Mouse (Mus musculus) neutrophil, adult 5-6 weeks (primary cell): ENCODE measurements around the gene Rcor1. TPM values are rescaled to one million over a fixed set of nuclear protein-coding genes. Genes with fewer than 3 reads are reported as not detected.

ENCODE experiments used
- ATAC-seq: fragments of 151-379, 151-347 bp; 2 replicates; pipeline ENCODE4 v1.8.0; 2017; ENCODE audit warnings: mild to moderate bottlenecking, moderate TSS enrichment; ENCODE audit not compliant: insufficient number of reproducible peaks, poor library complexity, low FRiP score, severe bottlenecking; ENCODE audit errors: extremely low read depth
- total RNA-seq: library from RNA; stranded (forward); fragments of 200-1000 nt; gene quantifications from 2 replicates; pipeline ENCODE4 v1.2.3, GENCODE M21; 2017

Rcor1 gene
- total RNA-seq, 1 experiment from 2014 or later = 29.7 TPM

DNA sequence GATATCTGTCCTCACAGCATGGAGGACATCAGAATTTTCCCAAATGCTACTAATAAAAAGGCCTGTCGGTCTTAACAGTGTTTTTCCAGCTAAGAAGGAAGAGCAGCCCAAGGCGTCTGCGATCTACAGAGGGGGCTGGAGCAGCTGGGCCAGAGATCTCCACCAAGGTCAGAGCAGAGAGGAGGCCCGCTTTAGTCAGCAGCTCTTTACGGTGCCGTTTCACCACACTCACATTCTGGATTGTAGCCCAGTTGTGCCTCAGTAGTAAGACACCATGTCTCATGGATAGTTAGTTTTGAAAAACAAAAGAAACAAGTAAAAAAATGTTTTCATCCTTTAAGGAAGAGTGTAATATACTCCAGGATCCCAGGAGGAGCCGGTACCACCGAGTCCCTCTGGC, 72.0 kb downstream of the Rcor1 start:
- ATAC-seq = no peak

DNA sequence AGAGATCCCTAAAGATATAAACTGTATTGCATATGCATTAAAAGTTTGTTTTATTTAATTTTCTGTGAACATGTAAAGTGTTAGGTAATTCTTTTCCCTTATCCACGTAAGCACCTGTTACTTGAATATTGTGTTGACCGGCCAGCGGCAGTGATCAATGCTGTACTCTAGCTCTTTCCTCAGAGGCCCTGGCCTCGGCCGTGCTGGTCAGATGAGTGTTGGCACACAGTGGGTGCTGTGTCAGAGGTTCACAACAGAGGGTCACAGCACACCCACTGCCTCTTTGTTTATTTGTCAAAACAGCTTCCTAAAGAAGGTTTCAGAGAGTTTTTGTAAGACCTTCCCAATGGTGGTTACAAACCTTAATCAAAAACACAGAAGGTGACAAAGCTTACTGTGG, 75.4 kb downstream of the Rcor1 start:
- ATAC-seq = no peak

DNA sequence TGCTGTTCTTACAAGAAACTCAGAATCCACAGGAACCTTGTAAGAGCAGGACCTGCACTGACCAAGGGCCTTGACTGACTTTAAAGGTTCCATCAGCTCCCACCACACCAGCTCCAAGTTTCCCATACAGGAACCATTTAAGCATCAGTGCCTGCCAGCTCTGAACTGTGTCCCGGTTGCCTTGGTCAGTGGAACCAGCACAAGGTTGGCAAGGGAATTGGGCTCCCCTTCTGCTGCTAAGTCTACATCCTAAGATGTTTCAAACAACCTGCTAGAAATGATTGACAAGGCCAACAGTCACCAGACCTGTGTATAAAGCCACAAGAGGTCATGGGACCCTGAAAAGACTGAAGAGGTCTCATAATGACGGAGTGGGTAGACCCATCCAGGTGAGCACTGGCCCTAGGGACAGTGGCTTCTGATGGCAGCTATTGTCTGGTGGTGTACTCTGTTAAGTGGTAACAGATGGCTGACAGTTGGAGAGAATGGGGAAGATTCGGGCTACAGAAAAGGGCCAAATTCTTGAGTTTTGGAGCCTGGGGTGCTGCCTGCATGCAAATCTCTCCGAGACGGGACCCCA, 80.4 kb downstream of the Rcor1 start:
- no peak for ATAC-seq

DNA sequence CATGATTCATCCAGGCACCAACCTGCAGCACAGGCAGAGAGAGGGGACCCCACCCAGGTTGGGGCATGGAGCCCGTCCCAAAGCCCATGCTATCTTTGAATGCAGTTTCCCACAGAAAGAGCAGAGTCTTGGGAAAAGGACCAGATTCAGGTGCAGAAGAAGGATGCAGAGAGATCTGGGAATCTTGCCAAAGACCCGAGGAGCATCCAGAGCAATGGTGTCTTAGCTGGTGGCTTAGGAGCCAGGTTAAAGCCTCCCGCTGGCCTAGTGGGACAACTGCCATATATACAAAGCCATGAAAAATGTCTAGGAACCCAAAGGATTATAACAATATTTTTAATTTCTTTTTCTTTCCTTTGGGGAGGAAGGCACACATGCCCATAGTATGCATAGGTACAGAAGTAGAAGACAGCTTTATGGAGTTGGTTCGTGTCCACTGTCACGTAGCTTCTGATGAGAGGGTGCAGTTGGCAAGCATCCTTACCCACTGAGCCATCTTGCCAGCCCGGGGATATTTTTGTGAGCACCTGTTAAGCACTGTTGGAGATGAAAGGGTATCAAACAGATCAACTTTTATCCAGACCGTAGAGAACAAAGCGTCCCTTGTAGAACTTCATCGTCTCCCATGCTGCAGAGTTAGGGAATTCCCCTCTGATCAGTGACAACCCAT, 82.0 kb downstream of the Rcor1 start:
- no peak for ATAC-seq

DNA sequence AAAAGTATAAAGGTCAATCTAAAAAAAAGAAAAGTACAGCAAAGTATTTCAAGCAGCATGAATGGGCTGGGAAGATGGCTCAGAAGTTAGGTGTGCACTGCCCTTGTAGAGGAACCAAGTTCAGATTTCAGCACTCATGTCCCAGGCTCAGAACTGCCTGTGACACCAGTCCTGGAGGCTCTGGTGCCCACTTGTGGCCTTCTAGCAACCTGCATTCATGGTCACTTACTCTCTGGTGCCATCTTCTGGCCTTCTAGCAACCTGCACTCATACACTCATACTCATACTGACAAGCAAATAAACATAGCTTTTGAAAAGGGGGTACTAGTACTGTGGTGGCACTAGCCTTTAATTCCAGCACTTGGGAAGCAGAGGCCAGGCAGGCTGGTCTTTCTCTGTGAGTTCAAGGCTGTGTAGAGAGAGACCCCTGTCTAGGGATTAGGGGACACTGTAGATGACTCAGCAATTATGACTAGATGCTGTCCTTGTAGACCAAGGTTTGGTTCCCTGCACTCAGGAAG, 83.2 kb downstream of the Rcor1 start:
- peak; percentile 28; the same call in 1 of the 2 replicates for ATAC-seq

DNA sequence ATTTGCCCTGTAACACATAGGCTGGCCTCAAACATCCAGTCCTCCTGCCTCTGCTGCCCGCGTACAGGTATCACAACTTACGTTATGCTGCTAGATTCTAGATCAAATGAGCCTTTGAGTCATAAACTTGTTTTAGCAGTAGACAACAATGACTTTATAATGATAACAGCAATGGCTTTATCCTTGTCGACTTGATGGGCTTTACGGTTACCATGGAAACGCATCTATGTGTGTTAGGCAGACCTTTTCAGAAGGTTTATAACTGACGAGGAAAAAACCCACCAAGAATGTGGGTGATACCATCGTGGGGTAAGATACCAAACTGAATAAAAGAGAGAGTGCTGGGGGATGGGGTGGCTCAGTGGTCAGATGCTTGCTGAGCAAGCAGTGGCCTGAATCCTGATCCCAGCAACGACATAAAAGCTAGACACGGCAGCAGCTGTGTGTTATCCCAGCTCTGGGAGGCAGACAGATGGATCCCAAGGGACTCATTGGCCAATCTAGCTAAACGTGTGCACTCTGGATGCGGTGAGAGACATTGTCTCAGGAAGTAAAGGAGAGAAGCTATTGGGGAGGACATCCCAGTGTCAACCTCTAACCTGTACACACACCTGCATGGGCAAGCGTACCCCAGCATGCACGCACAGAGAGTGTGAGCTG, 85.6 kb downstream of the Rcor1 start:
- ATAC-seq = no peak

DNA sequence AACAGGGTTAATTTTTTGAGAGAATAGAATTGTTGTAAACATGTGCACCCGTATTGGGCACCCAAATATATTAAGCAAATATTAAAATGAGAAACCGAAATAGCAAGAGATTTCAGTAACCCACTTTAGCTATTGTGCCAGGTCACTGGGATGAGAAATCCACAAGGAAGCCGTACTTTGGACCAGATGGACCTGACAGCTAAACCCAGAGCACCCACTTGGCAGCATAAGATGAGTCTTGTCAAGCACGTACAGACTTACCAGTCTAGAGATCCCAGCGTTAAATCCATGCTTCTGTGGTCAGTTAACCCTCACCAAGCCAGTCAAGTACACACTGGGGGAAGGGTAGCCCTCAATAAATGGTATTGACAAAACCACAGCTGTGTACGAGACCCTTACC, 86.5 kb downstream of the Rcor1 start:
- ATAC-seq = no peak

DNA sequence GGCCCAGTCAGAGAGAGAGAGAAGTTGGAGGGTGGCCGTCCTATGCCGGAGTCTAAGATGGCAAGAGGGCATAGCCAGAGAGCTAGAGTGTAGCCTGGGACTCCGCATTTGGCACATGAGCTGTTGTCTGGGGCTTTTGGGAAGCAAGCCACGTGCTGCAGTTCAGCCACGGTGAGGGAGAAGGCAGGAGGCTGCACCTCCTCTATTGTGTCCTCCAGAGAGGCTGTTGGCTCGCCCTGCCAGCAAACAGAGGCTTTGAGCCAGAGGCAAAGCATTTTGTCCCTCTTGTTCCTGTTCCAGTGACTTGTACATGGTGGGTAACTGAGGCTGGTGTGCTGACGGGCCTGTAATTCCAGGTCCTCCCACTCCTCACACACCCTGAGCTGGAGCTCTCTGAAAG, 95.0 kb downstream of the Rcor1 start:
- ATAC-seq = no peak

DNA sequence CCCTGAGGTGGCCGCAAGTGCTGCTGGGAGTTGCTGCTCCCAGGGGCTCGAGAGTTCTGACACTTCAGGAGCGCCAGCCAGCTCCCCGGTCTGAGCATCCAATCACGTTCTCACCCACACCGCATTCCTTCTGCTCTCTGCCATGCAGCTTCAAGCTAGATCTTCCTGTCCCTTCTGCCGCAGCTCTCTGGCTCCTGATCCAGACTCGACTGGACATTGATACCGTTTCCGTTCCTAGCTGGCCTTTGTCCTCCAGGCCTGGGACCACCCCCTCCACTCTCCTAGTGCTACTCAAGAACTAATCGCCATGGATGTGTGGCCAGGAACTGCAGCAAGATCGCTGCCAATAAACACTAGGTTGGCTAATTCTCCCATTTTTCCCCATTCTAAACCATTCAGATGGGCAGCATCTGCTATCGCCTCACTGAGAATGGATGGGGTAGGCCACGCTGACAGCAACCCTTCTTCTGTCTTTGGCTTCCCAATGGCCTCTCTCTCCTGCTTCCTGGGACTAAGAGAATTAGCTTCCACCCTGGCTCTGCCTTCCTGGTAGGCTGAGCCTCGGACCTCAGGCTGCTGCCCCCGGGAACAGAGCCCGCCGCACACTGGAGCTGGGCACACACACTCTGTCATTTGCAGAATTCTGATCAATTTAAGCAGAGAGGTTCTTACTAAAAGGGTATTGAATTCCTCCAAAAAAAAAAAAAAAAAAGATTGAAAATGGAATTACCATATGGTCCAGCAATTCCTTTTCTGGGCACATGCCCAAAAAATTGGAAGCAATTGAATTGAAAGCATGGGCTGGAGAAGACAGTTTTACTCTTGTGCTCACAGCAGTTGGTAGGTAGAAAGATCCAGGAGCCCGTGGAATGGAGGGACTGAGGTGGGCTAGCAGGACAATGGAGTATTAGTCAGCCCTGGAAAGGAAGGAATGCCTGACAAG, 95.9 kb downstream of the Rcor1 start:
- ATAC-seq = no peak

DNA sequence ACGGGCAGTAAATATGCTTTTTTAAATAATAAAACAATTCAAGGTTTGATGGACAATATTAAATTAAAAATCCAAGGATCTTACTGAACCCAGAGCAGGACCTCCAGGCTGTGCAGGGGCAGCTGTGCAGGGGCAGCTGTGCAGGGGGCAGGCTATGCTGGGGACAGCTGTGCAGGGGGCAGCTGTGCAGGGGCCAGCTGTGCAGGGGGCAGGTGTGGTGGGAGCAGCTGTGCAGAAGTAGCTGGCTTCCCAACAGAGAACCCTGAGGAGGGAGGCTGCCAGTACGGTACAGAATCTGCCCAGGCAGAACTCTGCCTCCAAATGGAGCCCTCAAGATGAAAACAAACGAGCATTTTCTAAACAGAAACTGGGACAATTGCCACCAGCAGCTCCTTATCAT, 96.8 kb downstream of the Rcor1 start:
- no peak for ATAC-seq

DNA sequence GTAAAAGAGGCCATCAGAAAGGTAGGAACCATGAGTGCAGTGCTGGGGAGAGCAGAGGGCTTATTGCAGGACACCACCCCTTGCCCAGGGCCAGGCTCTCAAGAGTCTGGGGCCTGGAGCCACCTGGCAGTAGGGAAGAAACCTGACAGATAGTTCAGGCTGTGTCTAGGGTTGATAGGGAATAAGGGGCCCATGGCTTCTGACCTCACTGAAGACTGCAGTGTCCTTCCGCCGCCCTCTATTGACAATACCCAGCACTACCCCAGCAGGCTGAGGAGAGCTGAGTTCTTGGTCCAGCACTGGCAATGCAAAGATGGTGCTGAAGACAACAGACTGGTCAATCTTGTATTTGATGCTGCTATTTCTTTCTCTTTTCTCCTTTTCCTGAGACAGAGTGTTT, 97.9 kb downstream of the Rcor1 start:
- peak; percentile 35; the same call in 1 of the 2 replicates for ATAC-seq

DNA sequence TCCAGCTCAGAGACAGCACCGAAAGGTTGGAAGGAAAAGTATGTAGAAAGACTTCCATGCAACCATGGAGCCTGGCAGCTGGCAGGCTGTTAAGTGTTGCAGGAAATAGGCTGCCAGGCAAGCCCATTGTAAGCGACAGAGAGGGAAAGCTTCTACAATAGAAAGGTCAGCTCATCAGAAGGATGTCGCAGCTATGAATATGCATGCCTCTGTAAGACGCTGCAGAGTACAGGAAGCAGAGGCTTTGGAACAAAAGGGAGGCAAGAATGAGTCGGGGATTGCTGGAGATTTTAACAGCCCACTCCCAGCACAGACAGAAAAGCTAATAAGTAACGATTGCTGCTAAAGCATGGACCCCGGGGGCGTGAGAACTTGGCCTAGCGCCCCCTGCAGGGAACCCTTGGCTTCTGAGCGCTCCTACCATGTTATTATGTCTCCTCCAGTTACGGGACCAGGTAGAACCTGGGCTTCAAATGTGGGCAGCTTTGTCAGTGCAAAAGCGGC, 103.9 kb downstream of the Rcor1 start:
- no peak for ATAC-seq

DNA sequence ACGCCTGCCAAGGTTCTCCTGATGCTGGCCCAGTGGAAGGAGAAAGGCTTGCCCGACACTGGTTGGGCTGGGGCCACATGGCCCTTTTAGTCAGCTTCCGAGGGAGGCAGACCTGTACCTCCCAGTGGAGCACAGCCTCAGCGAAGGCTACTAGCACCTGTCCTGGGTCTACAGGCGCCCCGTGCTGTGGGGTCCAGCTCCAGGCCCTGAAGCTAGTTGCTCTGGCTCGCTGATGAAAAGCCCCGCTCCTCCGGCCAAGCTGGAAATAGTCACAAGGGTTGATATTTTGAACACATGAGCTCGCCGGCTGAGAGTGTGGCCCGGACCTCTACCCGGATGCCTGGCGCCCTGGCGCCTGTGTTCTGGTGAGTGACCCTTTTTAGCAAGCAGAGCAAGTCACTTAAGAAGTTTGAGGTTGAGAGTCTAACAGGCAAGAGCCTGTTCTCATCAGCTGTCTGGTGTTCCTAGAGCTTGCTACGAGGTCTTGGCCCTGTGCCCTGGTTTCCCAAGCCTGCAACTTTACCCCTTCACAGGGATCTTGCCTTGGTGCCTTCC, 104.4 kb downstream of the Rcor1 start:
- no peak for ATAC-seq

DNA sequence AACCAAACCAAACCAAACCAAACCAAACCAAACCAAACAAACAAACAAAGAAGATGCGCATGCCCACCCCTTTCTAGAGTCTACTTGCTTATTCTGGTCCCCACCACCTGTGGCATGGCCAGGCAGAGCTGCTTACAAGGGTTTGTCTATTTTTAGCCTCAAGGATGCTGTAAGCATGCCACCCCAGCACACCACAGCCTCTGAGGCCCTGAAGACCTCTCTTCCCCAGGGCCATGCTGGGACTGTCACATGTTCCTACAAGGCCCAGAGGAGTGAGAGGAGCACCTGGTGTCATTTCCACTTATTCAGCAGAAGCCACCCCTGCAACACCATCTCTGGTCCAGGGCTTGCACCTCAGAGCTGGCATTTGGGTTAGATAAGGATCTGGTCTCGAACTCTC, 105.4 kb downstream of the Rcor1 start:
- ATAC-seq = no peak

DNA sequence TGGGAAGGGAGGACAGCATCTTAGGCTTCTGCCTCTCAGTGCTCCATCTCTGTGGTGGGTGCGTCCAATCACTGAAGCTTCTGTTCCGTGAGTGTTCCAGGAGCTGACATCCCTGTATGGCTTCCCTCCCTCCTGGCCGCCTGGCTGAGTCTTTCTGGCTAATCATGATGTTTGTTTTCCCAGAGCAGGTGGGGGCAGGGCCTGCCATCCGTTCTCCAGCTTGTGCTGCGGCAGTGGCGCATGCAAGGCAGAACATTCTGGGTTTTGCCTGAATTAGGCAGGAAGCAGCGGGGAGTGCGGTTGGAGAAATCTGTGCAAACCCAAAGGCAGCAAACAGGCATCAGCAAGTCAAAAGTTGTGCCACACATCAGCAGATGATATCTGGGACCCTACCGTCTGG, 106.1 kb downstream of the Rcor1 start:
- no peak for ATAC-seq

DNA sequence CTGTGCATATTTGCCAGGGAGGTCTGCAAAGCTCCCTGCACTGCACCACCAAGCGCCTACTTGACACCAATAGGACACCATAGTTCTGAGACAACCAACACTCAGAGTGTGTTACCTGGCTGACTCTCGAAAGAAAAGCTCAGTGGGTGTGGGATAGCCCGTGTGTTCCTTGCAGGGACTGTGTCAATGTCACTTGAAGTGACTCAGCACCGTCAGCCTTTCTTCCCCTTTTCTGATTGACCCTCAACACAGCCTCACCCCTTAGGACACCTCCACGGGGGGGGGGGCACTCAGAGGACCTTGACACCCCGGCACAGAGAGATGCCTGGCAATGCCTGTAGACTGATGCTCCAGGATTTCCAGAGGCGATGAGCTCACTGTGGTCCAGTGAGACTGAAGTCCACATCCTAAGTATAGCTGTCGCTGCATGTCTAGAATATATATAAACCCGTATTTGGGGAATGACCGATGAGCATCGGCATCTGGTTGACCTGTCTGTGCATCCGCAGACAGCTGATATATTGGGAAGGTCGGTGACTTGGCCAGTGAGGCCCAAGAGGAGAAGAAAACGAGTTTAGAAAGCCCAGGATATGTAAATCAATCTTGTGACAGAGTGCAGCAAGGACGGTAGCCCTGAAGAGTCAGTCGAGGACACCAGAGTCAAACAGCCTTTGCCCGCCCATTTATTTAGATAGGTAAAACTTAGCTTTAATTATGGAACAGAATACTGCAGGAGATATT, 110.5 kb downstream of the Rcor1 start:
- peak; percentile 39 for ATAC-seq

DNA sequence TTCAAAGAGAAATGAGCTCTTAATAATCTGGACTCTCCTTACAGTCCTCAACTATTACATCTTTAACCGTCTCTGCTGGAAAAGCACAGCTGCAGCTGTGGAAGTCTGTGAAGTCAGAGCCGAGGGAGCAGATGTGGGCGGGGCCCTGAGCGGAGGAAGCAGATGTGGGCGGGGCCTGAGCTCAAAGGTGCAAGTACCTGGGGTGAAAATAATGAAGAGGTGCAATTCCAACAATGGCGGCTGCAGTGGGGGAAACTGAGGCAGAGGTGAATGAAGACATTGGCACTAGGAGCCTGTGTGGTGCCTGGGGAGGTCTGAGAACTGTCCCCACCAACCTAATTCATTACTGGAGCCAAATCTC, 111.1 kb downstream of the Rcor1 start:
- 0 out of 2 replicates have a peak, but pooled peaks have one; percentile 39 for ATAC-seq
